ENCODE assay signal across 17 mouse cellular contexts in genomic region chr5:65926666-65927065, GRCm38 (mm10). TPM values are rescaled to one million over a fixed set of nuclear protein-coding genes. Genes with fewer than 3 reads are reported as not detected.
"Had no signal": no experiment of that assay in that cellular context is flagged by ENCODE, and none has a peak within 500 bp of the region (broad histone marks: within the 10 kb centered on the region; RNA-seq: fewer than 3 reads in every experiment).

No protein-coding gene starts in this region.

- ATAC-seq: midbrain, embryonic 16.5 days had no signal

- DNase-seq: kidney, adult 18-20 months; kidney, postnatal 14 days; lung, postnatal 14 days; retina, postnatal 1 day; right cerebral cortex, postnatal 4 days; spleen, adult 18-20 months had no signal

- H3K27me3 ChIP-seq: kidney, embryonic 15.5 days; lung, embryonic 15.5 days; midbrain, embryonic 12.5 days; neural tube, embryonic 13.5 days had no signal

- H3K36me3 ChIP-seq: kidney, embryonic 15.5 days; limb, embryonic 10.5 days; lung, embryonic 15.5 days; midbrain, embryonic 12.5 days; neural tube, embryonic 13.5 days had no signal

- H3K9me3 ChIP-seq: kidney, embryonic 15.5 days; limb, embryonic 10.5 days; lung, embryonic 15.5 days; midbrain, embryonic 12.5 days; neural tube, embryonic 13.5 days had no signal

- H3K4me2 ChIP-seq: kidney, embryonic 15.5 days; liver, embryonic 11.5 days; lung, embryonic 15.5 days; midbrain, embryonic 12.5 days; neural tube, embryonic 13.5 days had no signal

- H3K27ac ChIP-seq: kidney, embryonic 15.5 days; left cerebral cortex, adult 2 months; limb, embryonic 10.5 days; lung, embryonic 15.5 days; macrophage; midbrain, embryonic 12.5 days; neural tube, embryonic 13.5 days had no signal

- H3K4me1 ChIP-seq: limb, embryonic 10.5 days; lung, embryonic 15.5 days; midbrain, embryonic 12.5 days; neural tube, embryonic 13.5 days had no signal

- H3K4me3 ChIP-seq: kidney, embryonic 15.5 days; left cerebral cortex, adult 2 months; limb, embryonic 10.5 days; lung, embryonic 15.5 days; midbrain, embryonic 12.5 days; neural tube, embryonic 13.5 days had no signal

- H3K9ac ChIP-seq: kidney, embryonic 15.5 days; lung, embryonic 15.5 days; midbrain, embryonic 12.5 days; neural tube, embryonic 13.5 days had no signal

RNA-seq across cellular contexts. Expression of gene Chrna9, which starts 8.1 kb away (rescaled TPM):
- polyA plus RNA-seq: intestine, embryonic 14.5 days; liver, embryonic 11.5 days; macrophage; midbrain, embryonic 12.5 days; midbrain, embryonic 16.5 days; neural tube, embryonic 13.5 days; stomach, embryonic 14.5 days had no signal
